Mouse (Mus musculus) intestine, embryonic 16.5 days (tissue): ENCODE results near the gene Yme1l1. TPM values are rescaled to one million over a fixed set of nuclear protein-coding genes. Genes with fewer than 3 reads are reported as not detected.
A peak's percentile ranks its signal among the peaks of the same experiment; 100 is the strongest.

ENCODE experiments used
- ATAC-seq: fragments of 200-750 bp; cut with Nextera tagmentation; 2 replicates; pipeline ENCODE4 v1.8.0; 2017; ENCODE audit warnings: moderate TSS enrichment, moderate library complexity
- H3K27ac ChIP-seq: fragments of 300-500 bp; sonication (generic); 2 replicates; pipeline ENCODE4 v1.5.1; 2014; ENCODE audit warnings: mild to moderate bottlenecking, low read length
- H3K27me3 ChIP-seq: fragments of 300-500 bp; sonication (generic); replicated peaks from 2 replicates; pipeline ENCODE4 v1.6.1; 2014; ENCODE audit warnings: low read length, control low read depth, mixed read lengths; ENCODE audit not compliant: control insufficient read depth, insufficient read depth
- H3K36me3 ChIP-seq: fragments of 300-500 bp; sonication (generic); 2 replicates; pipeline ENCODE4 v1.6.1; 2014; ENCODE audit warnings: low read length, control low read depth; ENCODE audit not compliant: control insufficient read depth, insufficient read depth
- H3K4me1 ChIP-seq: fragments of 300-500 bp; sonication (generic); 2 replicates; pipeline ENCODE4 v1.6.1; 2014; ENCODE audit warnings: low read length, control low read depth, mixed read lengths; ENCODE audit not compliant: control insufficient read depth, insufficient read depth
- H3K4me2 ChIP-seq: fragments of 300-500 bp; sonication (generic); 2 replicates; pipeline ENCODE4 v1.6.1; 2014; ENCODE audit warnings: low read depth, low read length, control low read depth
- H3K4me3 ChIP-seq: fragments of 300-500 bp; sonication (generic); 2 replicates; pipeline ENCODE4 v1.5.1; 2014; ENCODE audit warnings: mild to moderate bottlenecking, low read length
- H3K9ac ChIP-seq: fragments of 300-500 bp; sonication (generic); 2 replicates; pipeline ENCODE4 v1.6.1; 2014; ENCODE audit warnings: low read depth, low read length
- H3K9me3 ChIP-seq: fragments of 300-500 bp; sonication (generic); 2 replicates; pipeline ENCODE4 v1.6.1; 2016; ENCODE audit warnings: low read length, control low read depth; ENCODE audit not compliant: control insufficient read depth
- WGBS: fragments of 180-500 bp; shearing (Covaris S2); extraction: QIAGEN DNeasy Blood & Tissue Kit; methylation state at CpG from one replicate; pipeline ENCODE4 v1.1.7; 2014; 5-methylcytosine and 5-hydroxymethylcytosine counted together
- polyA plus RNA-seq: library from polyadenylated mRNA; unstranded; fragments of >200 nt; fragmentation: Nextera tagmentation; extraction: Ambion mirVana; gene quantifications from 2 replicates; pipeline ENCODE4 v1.2.1, GENCODE M21; 2015

Gene Yme1l1
- polyA plus RNA-seq, result 58.7 and 59.2 TPM in 2 replicates

DNA sequence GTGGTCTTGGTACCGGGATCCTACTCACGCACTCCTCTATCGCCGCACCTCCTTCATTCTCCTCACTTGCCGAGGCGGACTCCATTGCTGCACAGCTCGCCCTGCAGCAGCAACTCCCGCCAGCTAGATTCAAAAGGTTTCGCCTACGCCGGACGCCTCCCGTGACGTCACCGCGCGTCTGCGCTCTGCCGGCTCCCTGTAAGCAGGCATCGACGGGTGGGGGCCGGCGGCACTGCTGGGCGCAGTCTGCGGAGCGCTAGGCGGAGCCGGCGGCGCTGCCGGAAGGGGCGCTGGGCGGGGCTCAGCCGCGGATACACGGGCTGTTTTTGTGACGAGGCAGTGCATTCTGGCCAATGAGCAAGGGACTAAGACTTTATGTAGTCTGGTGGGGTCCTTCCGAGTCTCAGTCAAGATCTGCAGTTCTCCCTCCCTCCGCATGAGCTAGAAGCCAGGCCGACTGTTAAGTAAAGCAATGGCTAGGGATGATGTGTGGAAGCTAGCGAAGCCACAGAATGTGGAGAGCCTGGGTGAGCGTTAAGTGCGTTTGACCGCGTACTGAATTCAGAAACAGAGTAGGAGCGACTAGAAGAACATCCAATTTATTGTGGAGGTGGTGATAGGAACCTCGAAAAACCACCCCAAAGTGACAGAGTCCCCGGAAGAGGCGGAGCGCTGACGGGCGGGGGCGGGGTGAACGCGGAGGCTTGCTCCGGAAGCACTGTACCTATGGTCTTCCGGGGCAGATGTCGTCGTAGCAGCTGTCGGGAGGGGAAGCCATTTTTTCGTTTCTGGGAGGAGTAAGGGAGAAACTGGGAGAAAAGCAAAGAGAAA lies at the start of gene Yme1l1, which contains the start of gene Mastl:
TSS of gene Yme1l1 (plus strand) at position 593 of the 831 bp plus-strand sequence.
TSS of gene Mastl (minus strand) at position 248 of the 831 bp plus-strand sequence.
- H3K9ac ChIP-seq, result peak within 1 kb of the TSS; percentile 79
- WGBS, result under 1% methylated on average over 61 of the region's 61 CpGs
- no peaks in the 10 kb centered on the region for H3K9me3 ChIP-seq
- H3K27me3 ChIP-seq, result no peaks in the 10 kb centered on the region
- peak within 1 kb of the TSS; percentile 100 for H3K27ac ChIP-seq
- peak within 1 kb of the TSS; percentile 78 for H3K4me2 ChIP-seq
- ATAC-seq, result peak; percentile 99
- peak within 1 kb of the TSS; percentile 74 for H3K4me3 ChIP-seq
- no peaks in the 10 kb centered on the region for H3K36me3 ChIP-seq
- H3K4me1 ChIP-seq, result peaks cover 14% of the 10 kb centered on the region

DNA sequence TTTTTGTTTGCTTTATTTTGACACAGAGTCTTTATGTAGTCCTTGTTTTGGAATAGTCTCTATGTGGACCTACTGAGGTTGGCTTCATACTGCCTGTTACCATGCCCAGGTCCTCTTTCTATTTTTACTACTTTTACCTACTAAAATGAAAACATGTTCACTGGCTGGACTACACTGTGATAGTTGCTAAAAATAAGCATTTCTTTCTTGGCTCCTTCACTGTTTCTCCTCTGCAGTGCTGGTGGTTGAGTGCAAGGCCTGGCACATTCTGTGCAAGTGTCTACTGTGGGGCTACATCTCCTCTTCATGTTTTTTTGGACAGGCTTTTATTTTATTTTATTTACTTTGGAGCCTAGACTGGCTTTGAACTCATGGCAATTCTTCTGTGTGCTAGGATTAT lies 36.6 kb upstream of the Yme1l1 start:
- H3K4me1 ChIP-seq, result no peaks in the 10 kb centered on the region
- H3K9ac ChIP-seq, result no peak overlapping the region
- no peak overlapping the region for H3K4me3 ChIP-seq
- no peak overlapping the region for H3K4me2 ChIP-seq
- no peaks in the 10 kb centered on the region for H3K27me3 ChIP-seq
- H3K27ac ChIP-seq, result no peak overlapping the region
- H3K36me3 ChIP-seq, result 0 out of 2 replicates have a peak, but pooled peaks cover 5% of the 10 kb centered on the region
- ATAC-seq, result no peak
- no peaks in the 10 kb centered on the region for H3K9me3 ChIP-seq

DNA sequence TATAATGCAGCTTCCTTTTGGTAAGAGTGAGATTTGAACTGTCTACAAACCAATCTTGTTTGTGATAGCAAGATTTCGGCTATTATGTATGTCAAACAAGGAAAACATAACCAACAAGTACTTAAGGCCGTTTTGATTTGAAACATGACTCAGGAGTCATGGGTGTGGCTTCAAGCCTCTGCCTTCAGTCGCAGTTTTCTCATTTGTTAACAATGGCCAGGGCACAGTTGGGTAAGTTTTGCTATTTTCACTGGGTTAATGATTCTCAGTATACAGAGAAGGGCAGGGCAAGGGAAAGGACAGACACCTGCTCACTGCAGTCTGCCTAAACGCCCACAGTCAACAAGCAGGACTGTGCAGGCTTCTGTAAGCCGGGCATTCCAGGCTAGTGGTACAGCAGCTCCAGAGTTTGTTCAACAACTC lies 959 bp upstream of the Yme1l1 start:
- 3% methylated on average over 5 of the region's 5 CpGs for WGBS
- H3K9ac ChIP-seq, result peak overlapping the region; percentile 79
- peaks cover 14% of the 10 kb centered on the region for H3K4me1 ChIP-seq
- peaks cover 2% of the 10 kb centered on the region; the same call in 1 of the 2 replicates for H3K36me3 ChIP-seq
- no peaks in the 10 kb centered on the region for H3K27me3 ChIP-seq
- peak overlapping the region; percentile 78 for H3K4me2 ChIP-seq
- H3K27ac ChIP-seq, result peak overlapping the region; percentile 100
- H3K9me3 ChIP-seq, result no peaks in the 10 kb centered on the region
- peak; percentile 80 for ATAC-seq
- H3K4me3 ChIP-seq, result peak overlapping the region; percentile 74

DNA sequence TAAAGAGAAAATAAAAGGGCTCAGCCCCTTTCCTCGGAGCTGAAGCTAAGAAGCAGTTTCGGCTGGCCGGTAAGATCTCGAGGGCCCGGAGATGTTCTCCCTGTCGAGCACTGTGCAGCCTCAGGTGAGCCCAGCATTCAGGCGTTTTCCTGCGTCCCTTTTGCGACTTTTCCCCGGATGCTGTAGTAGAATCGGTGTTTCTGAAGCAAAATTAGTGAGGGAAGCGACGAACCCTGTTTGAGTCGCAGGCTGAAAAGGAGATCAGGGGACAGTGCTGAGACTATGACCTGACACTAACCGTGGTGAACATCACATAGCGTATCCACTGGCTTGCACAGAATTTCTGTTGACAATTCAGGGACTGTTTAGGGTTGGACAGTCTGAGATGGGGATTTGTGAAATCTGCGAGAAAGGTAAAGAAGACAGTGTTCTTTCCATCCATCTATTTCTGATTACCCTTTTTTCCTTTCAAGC lies 476 bp downstream of the Yme1l1 start:
- Histone ChIP-seq H3K9ac (peak overlapping the region; percentile 79), H3K4me1 (peaks cover 14% of the 10 kb centered on the region), H3K4me3 (peak overlapping the region; percentile 74), H3K27me3 (no peaks in the 10 kb centered on the region), H3K4me2 (peak overlapping the region; percentile 43), H3K27ac (peak overlapping the region; percentile 100), H3K9me3 (no peaks in the 10 kb centered on the region), H3K36me3 (no peaks in the 10 kb centered on the region)
- under 1% methylated on average over 17 of the region's 17 CpGs for WGBS
- peak; percentile 7 for ATAC-seq

DNA sequence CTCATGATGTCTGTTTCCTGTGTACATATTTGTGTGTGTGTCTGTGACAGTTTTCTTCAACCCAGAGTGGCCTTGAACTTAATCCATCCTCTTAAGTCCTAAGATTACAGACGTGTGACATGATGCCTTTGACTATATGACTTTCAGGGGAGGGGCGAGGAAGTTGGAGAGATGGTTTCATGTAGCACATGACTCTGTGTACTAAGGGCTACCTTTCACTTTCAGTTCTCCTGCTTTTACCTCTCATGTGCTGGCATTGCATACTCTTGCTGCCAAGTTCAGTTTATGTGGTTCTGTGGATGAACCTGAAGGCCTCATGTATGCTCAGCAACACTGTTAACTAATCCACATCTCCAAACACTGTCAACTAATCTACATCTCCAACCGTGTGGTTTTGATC lies 16.1 kb downstream of the Yme1l1 start:
- Histone ChIP-seq H3K4me1 (no peaks in the 10 kb centered on the region), H3K4me3 (no peak overlapping the region), H3K9ac (no peak overlapping the region), H3K9me3 (no peaks in the 10 kb centered on the region), H3K27me3 (no peaks in the 10 kb centered on the region), H3K27ac (no peak overlapping the region), H3K4me2 (no peak overlapping the region), H3K36me3 (peaks cover 5% of the 10 kb centered on the region; the same call in 1 of the 2 replicates)
- WGBS, result 76% methylated on average over 3 of the region's 3 CpGs
- no peak for ATAC-seq

DNA sequence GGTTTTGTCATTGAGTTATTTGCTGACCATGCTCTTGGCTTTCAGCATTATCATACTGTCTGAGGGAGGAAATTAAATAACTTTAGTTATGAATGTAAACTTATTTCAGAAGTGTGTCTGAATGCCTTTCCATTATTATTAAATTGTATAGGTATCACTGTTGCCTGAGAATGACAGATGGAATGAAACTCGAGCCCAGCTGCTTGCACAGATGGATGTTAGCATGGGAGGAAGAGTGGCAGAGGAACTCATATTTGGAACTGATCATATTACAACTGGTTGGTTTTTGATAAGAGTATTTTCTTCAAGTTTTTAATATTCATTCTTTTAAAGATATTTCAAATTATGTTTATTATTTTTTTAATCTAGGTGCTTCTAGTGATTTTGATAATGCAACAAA lies 38.2 kb downstream of the Yme1l1 start:
- H3K36me3 ChIP-seq, result peaks cover 8% of the 10 kb centered on the region; the same call in 1 of the 2 replicates
- ATAC-seq, result no peak
- H3K27me3 ChIP-seq, result no peaks in the 10 kb centered on the region
- no peaks in the 10 kb centered on the region for H3K9me3 ChIP-seq
- WGBS, result 88% methylated on average over 1 of the region's 1 CpGs
- no peak overlapping the region for H3K4me2 ChIP-seq
- no peak overlapping the region for H3K9ac ChIP-seq
- H3K4me3 ChIP-seq, result no peak overlapping the region
- no peak overlapping the region for H3K27ac ChIP-seq
- no peaks in the 10 kb centered on the region for H3K4me1 ChIP-seq

DNA sequence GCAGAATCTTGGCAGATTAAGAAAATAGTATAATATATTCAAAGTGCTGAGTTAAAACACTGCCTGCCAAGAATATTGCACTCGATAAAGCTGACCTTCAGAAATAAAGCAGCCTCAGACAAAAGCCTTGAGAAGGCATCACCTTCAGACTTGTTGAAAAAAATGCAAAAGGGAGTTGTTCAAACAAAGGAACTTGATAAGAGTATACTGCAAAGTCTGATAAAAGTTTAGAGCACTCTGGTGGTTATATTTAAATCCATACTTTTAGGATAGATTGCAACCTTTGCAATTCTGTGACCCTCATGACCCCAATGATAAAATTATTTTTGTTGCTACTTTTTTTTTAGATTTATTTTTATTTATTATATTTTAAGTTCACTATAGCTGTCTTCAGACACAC lies 44.9 kb downstream of the Yme1l1 start:
- no peaks in the 10 kb centered on the region for H3K9me3 ChIP-seq
- H3K4me3 ChIP-seq, result no peak overlapping the region
- H3K9ac ChIP-seq, result no peak overlapping the region
- no peaks in the 10 kb centered on the region for H3K4me1 ChIP-seq
- no peak overlapping the region for H3K27ac ChIP-seq
- H3K27me3 ChIP-seq, result no peaks in the 10 kb centered on the region
- H3K4me2 ChIP-seq, result no peak overlapping the region
- H3K36me3 ChIP-seq, result 0 out of 2 replicates have a peak, but pooled peaks cover 2% of the 10 kb centered on the region
- WGBS, result 44% methylated on average over 1 of the region's 1 CpGs
- ATAC-seq, result no peak

DNA sequence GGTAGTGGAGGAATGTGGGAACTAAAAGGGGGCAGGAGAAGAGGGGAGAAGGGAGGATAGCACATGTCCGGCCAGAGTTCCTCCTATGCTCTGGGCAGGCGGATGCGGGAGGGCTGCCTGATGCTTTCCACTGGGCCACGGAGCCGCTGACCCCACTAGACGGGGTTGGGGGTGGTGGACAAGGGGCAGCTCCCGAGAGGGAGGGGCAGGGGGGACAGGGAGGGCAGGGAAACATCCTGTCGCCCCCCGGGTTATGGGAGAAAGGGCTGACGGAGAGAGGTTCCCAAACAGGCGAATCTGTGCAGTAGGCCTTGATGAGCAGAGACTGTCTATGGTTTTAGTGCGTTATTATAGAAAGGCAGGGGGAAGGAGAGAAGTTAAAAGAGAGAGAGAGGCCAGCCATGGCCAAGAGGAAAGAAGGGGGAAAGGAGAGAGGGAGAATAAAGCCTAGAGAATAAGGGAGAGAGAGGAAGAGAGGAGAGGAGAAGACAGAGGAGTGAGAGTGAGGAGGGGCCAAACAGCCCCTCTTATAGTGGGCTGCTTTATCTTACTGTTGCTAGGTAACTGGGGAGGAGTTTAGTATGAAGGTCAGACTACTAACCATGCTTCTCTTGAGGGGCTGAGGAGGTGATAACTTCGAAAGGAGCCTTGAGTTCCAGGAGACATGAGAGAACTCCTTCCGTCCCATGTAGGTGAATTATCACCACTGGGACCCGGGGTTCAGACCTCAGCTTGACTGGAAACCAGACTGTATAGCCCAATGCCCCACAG lies 46.9 kb downstream of the Yme1l1 start:
- no peak overlapping the region for H3K9ac ChIP-seq
- no peak overlapping the region for H3K27ac ChIP-seq
- WGBS, result 54% methylated on average over 15 of the region's 15 CpGs
- no peak for ATAC-seq
- H3K4me2 ChIP-seq, result no peak overlapping the region
- no peak overlapping the region for H3K4me3 ChIP-seq
- H3K4me1 ChIP-seq, result no peaks in the 10 kb centered on the region
- 0 out of 2 replicates have a peak, but pooled peaks cover 2% of the 10 kb centered on the region for H3K36me3 ChIP-seq
- H3K27me3 ChIP-seq, result no peaks in the 10 kb centered on the region
- H3K9me3 ChIP-seq, result no peaks in the 10 kb centered on the region

DNA sequence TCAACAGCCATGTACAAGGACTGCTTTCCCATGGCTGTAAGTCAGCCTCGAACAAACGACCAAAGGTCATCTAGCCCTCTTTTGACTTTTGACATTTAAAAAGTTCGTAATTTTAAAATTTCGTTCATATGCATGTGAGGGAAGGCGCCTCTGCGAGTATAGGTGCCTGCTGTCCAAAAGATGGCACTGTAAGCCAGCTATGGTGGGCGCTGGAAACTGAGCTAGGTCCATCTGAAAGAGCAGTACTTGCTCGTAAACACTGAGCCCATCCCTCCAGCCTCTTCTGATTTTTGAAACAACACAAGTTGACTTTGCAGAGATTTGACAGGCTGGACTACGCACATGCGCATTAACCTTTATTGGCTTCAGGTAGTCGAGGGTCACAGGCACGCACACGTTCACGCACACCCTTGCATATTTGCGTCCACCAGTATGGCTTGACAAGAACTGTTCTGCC lies 50.9 kb downstream of the Yme1l1 start, which contains the start of gene 4931423N10Rik:
TSS of gene 4931423N10Rik (plus strand) at position 407 of the 457 bp plus-strand sequence.
- 78% methylated on average over 15 of the region's 15 CpGs for WGBS
- H3K9ac ChIP-seq, result no peak within 1 kb of the TSS
- H3K4me1 ChIP-seq, result no peaks in the 10 kb centered on the region

More for the DNA sequence above, 50.9 kb downstream of the Yme1l1 start, which contains the start of gene 4931423N10Rik:
- H3K36me3 ChIP-seq, result no peaks in the 10 kb centered on the region
- H3K27ac ChIP-seq, result no peak within 1 kb of the TSS
- H3K27me3 ChIP-seq, result no peaks in the 10 kb centered on the region
- H3K4me3 ChIP-seq, result no peak within 1 kb of the TSS
- ATAC-seq, result no peak
- H3K9me3 ChIP-seq, result no peaks in the 10 kb centered on the region
- no peak within 1 kb of the TSS for H3K4me2 ChIP-seq
